Mouse (Mus musculus) testis, adult 2 months (tissue): ENCODE data around the gene Zfp330. TPM values are rescaled to one million over a fixed set of nuclear protein-coding genes. Genes with fewer than 3 reads are reported as not detected.
A peak's percentile ranks its signal among the peaks of the same experiment; 100 is the strongest.

Source experiments
- H3K27ac ChIP-seq: fragments of 200-500 bp; 2 replicates; pipeline ENCODE4 v1.5.1; 2012; ENCODE audit warnings: low read depth, low read length; ENCODE audit not compliant: control insufficient read depth, insufficient read depth
- H3K27me3 ChIP-seq: fragments of 200-500 bp; 2 replicates; pipeline ENCODE4 v1.6.1; 2012; ENCODE audit warnings: mild to moderate bottlenecking, low read length, moderate library complexity; ENCODE audit not compliant: control insufficient read depth, insufficient read depth
- H3K36me3 ChIP-seq: fragments of 200-500 bp; 2 replicates; pipeline ENCODE4 v1.6.1; 2012; ENCODE audit warnings: mild to moderate bottlenecking, low read length; ENCODE audit not compliant: control insufficient read depth, insufficient read depth
- H3K4me1 ChIP-seq: fragments of 200-500 bp; 2 replicates; pipeline ENCODE4 v1.6.1; 2012; ENCODE audit warnings: low read length; ENCODE audit not compliant: control insufficient read depth, insufficient read depth
- H3K4me3 ChIP-seq: fragments of 200-500 bp; 2 replicates; pipeline ENCODE4 v1.5.1; 2012; ENCODE audit warnings: low read depth, mild to moderate bottlenecking, low read length, moderate library complexity, mixed read lengths; ENCODE audit not compliant: control insufficient read depth
- CTCF ChIP-seq: fragments of 200-500 bp; IDR thresholded peaks from 2 replicates; pipeline ENCODE4 v1.5.1; 2012; ENCODE audit warnings: low read depth, mild to moderate bottlenecking, inconsistent platforms, low read length, moderate library complexity; ENCODE audit not compliant: control insufficient read depth, insufficient read depth, insufficient replicate concordance
- POLR2A ChIP-seq: fragments of 200-500 bp; IDR thresholded peaks from 2 replicates; pipeline ENCODE4 v1.6.1; 2012; ENCODE audit warnings: low read depth, mild to moderate bottlenecking, inconsistent platforms, low read length, moderate library complexity; ENCODE audit not compliant: control insufficient read depth
- polyA plus RNA-seq: library from polyadenylated mRNA; depleted of rRNA; stranded (reverse); fragments of >200 nt; gene quantifications from 2 replicates; pipeline ENCODE4 v1.2.3, GENCODE M21; 2012; rRNA removed

Gene Zfp330
- polyA plus RNA-seq, 1 experiment = 49.4 TPM

DNA sequence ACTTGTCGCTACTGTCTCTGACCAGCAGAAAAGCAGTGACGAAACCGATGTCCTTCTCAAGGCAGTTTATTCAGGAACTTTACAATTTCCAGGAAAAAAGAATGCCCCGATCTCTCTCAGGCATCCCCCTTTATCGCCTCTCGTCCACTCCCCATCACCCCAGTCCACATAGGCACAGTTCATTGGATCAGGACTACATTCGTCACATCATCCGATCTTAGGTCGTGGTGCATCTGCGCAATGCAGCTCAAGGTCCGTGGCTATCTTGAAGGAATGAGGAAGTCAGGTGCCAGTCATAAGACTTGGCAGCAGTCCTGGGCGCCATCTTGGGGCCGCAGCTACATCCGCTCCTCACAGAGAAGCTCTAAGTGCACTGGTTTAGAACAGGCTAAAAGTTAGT, 19.0 kb downstream of the Zfp330 start:
- H3K27me3 ChIP-seq = no peaks in the 10 kb centered on the region
- peak overlapping the region; percentile 65 for H3K4me3 ChIP-seq
- no peaks in the 10 kb centered on the region; the same call in 1 of the 2 replicates for H3K4me1 ChIP-seq
- H3K36me3 ChIP-seq = no peaks in the 10 kb centered on the region
- TF ChIP-seq CTCF (no peak), POLR2A (no peak)
- H3K27ac ChIP-seq = no peak overlapping the region

GRCm38 (mm10) chr8:82746617-82747016, 27.3 kb downstream of the Zfp330 start:
- no peak overlapping the region for H3K27ac ChIP-seq
- no peak for TF ChIP-seq POLR2A
- no peak for TF ChIP-seq CTCF
- H3K36me3 ChIP-seq = no peaks in the 10 kb centered on the region
- no peaks in the 10 kb centered on the region for H3K4me1 ChIP-seq
- H3K27me3 ChIP-seq = no peaks in the 10 kb centered on the region
- H3K4me3 ChIP-seq = no peak overlapping the region

DNA sequence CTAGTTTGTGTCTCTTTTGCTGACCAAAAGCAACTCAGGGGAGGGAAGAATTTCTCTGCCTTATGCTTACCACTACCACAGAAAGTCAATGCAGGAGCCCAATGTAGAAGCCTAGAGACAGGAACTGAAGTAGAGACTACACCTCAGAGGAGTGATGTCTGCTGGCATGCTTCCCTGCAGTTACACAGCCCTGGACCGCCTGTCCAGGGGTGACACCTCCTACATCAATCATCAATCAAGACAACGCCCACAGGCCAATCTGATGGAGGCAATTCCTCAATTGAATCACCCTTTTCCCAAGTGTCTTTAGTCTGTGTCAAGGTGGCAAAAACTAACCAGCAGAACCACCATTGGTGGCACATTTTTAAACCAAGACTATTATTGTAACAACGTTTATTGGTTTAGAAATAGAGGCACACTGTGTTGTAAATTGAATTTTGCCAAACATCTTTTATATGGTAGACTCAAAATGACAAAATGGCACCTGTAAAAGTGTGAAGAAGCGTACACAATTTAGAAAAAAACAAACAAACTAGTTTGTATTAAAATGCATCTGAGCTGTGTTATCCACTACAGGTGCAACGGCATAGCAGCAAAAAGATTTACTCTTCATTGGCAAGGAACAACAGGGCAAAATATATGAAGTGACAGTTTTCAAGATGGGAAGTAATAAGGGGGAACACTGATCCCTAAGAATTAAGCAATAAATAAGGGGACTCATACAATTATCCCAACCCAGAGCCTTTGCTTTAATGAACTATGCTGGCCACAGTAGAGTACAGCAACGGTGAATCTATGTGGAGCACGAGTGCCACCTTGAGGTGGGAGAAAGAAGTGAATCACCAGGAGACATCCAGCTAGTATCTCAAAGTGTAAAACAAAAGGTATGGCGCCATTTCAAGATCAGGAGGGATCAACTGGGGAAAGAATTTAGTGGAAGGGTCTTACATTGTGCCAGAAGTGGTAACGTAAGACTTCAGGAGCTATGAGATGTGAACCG, 29.8 kb downstream of the Zfp330 start:
- Histone ChIP-seq H3K27me3 (no peaks in the 10 kb centered on the region), H3K36me3 (no peaks in the 10 kb centered on the region), H3K4me1 (no peaks in the 10 kb centered on the region), H3K4me3 (no peak overlapping the region), H3K27ac (no peak overlapping the region)
- TF ChIP-seq CTCF (no peak), POLR2A (no peak)

Other genes with a start within 250 kb of the Zfp330 start
- 0.33 and 0.37 TPM in 2 replicates for gene Rnf150, start 89.2 kb upstream of the Zfp330 start, polyA plus RNA-seq